Mouse (Mus musculus): ENCODE measurements around the gene Capn11.
A peak's percentile ranks its signal among the peaks of the same experiment; 100 is the strongest.

Capn11 gene

GRCm38 (mm10) chr17:45598891-45599290 lies 60.2 kb downstream of the Capn11 start:
- no peak for DNase-seq (ENCODE audit: extremely low spot score, low spot score)

- no peak for DNase-seq (ENCODE audit: extremely low spot score, low spot score)
Measured at GRCm38 (mm10) chr17:45598376-45598775, 60.7 kb downstream of the Capn11 start.

GRCm38 (mm10) chr17:45597787-45598186 lies 61.3 kb downstream of the Capn11 start:
- DNase-seq (ENCODE audit: extremely low spot score, low spot score), result peak; percentile 45

GRCm38 (mm10) chr17:45596631-45597396 lies 62.3 kb downstream of the Capn11 start:
- peak; percentile 67 for DNase-seq (ENCODE audit: extremely low spot score, low spot score)

GRCm38 (mm10) chr17:45595736-45596390 lies 63.3 kb downstream of the Capn11 start:
- DNase-seq (ENCODE audit: extremely low spot score, low spot score), result no peak

- DNase-seq (ENCODE audit: extremely low spot score, low spot score), result peak; percentile 74
Measured at GRCm38 (mm10) chr17:45594881-45595735, 64.0 kb downstream of the Capn11 start.

GRCm38 (mm10) chr17:45594195-45594594 lies 64.9 kb downstream of the Capn11 start:
- no peak for DNase-seq (ENCODE audit: extremely low spot score, low spot score)

GRCm38 (mm10) chr17:45593479-45593878 lies 65.6 kb downstream of the Capn11 start:
- no peak for DNase-seq (ENCODE audit: extremely low spot score, low spot score)

GRCm38 (mm10) chr17:45592606-45593431 lies 66.3 kb downstream of the Capn11 start:
- no peak for DNase-seq (ENCODE audit: extremely low spot score, low spot score)

GRCm38 (mm10) chr17:45591701-45592605 lies 67.2 kb downstream of the Capn11 start:
- no peak for DNase-seq (ENCODE audit: extremely low spot score, low spot score)

GRCm38 (mm10) chr17:45590410-45590809 lies 68.7 kb downstream of the Capn11 start:
- DNase-seq (ENCODE audit: extremely low spot score, low spot score), result no peak

GRCm38 (mm10) chr17:45589844-45590243 lies 69.3 kb downstream of the Capn11 start:
- DNase-seq (ENCODE audit: extremely low spot score, low spot score), result no peak

GRCm38 (mm10) chr17:45589236-45589635 lies 69.9 kb downstream of the Capn11 start:
- no peak for DNase-seq (ENCODE audit: extremely low spot score, low spot score)

GRCm38 (mm10) chr17:45588370-45588769 lies 70.8 kb downstream of the Capn11 start:
- no peak for DNase-seq (ENCODE audit: extremely low spot score, low spot score)

- DNase-seq (ENCODE audit: extremely low spot score, low spot score), result no peak
Measured at GRCm38 (mm10) chr17:45586449-45586837, 72.7 kb downstream of the Capn11 start.

- DNase-seq (ENCODE audit: extremely low spot score, low spot score), result no peak
Measured at GRCm38 (mm10) chr17:45585725-45586448, 73.2 kb downstream of the Capn11 start.

- DNase-seq (ENCODE audit: extremely low spot score, low spot score), result peak; percentile 86
Measured at GRCm38 (mm10) chr17:45584939-45585678, 74.0 kb downstream of the Capn11 start.

GRCm38 (mm10) chr17:45584096-45584896 lies 74.8 kb downstream of the Capn11 start:
- no peak for DNase-seq (ENCODE audit: extremely low spot score, low spot score)
